Mouse (Mus musculus) liver, adult 2 months (tissue): ENCODE measurements around the gene Cdkal1.

Experiments used
- CTCF ChIP-seq: fragments of 200-500 bp; IDR thresholded peaks from 2 replicates; pipeline ENCODE4 v1.5.1; 2011; ENCODE audit warnings: low read depth, low read length, control low read depth
- POLR2A ChIP-seq: fragments of 200-500 bp; IDR thresholded peaks from 2 replicates; pipeline ENCODE4 v1.6.1; 2011; ENCODE audit warnings: low read length, control low read depth; ENCODE audit not compliant: insufficient read depth; ENCODE audit errors: extremely low read depth

DNA sequence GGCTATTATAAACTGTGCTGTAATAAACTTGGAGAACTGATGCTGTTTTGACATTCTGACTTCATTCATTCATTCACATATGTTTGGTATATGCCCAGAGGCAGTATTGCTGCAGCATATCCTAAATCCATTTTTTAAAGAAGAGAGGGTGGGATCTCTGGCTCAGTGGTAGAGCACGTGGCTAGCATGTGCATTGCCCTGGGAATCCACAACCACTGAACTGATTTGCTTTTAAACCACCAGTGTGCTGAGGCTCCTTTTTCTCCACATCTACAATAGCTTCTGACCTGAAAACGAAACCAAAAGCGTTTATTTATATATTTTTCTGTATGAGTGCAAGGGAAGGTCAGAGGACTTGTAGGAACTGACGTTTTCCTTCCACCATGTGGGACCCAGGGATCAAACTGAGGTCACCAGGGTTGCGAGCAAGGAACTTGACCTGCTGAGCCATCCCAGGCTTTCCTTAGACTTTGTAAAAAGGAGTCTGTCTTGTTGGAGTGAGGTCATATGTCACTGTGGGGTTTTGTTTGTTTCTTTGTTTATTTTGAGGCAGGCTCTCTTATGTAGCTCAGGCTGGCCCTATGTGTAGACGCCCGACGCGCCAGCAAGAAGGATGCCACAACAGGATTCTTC, 562.8 kb downstream of the Cdkal1 start:
- no peak for TF ChIP-seq CTCF
- no peak for TF ChIP-seq POLR2A
